Mouse (Mus musculus) E14TG2a.4 (cell line): ENCODE results near the gene Cdh1.
A peak's percentile ranks its signal among the peaks of the same experiment; 100 is the strongest.

Source experiments
- H3K27me3 ChIP-seq: 2 replicates; pipeline ENCODE4 v1.6.1; 2014; ENCODE audit warnings: low read length, control low read depth; ENCODE audit not compliant: insufficient read depth
- H3K36me3 ChIP-seq: 2 replicates; pipeline ENCODE4 v1.6.1; 2014; ENCODE audit warnings: low read length, control low read depth; ENCODE audit not compliant: insufficient read depth
- H3K4me1 ChIP-seq: replicated peaks from 2 replicates; pipeline ENCODE4 v1.6.1; 2014; ENCODE audit warnings: low read depth, low read length, control low read depth
- H3K4me3 ChIP-seq: replicated peaks from 2 replicates; pipeline ENCODE4 v1.5.1; 2014; ENCODE audit warnings: mild to moderate bottlenecking, low read length
- H3K9me3 ChIP-seq: 2 replicates; pipeline ENCODE4 v1.6.1; 2014; ENCODE audit warnings: low read length, control low read depth
- CTCF ChIP-seq: conservative IDR thresholded peaks from 2 replicates; pipeline ENCODE4 v1.5.1; 2014; ENCODE audit warnings: low read length
- NANOG ChIP-seq: IDR thresholded peaks from 2 replicates; pipeline ENCODE4 v1.6.1; 2014; ENCODE audit warnings: borderline replicate concordance, low read length, mixed read lengths
- POU5F1 ChIP-seq: IDR thresholded peaks from 2 replicates; pipeline ENCODE4 v1.6.1; 2014; ENCODE audit warnings: low read length, borderline replicate concordance

The Cdh1 gene

GRCm38 (mm10) chr8:106603131-106603819, at the start of gene Cdh1:
Gene Cdh1 (plus strand): TSS chr8:106603351.
- H3K27me3 ChIP-seq = peaks cover 14% of the 10 kb centered on the region; the same call in 1 of the 2 replicates
- H3K4me1 ChIP-seq = peaks cover 83% of the 10 kb centered on the region
- H3K9me3 ChIP-seq = no peaks in the 10 kb centered on the region
- H3K4me3 ChIP-seq = peak within 1 kb of the TSS; percentile 96
- H3K36me3 ChIP-seq = peaks cover 24% of the 10 kb centered on the region
- TF ChIP-seq CTCF (no peak), POU5F1 (no peak), NANOG (no peak)

DNA sequence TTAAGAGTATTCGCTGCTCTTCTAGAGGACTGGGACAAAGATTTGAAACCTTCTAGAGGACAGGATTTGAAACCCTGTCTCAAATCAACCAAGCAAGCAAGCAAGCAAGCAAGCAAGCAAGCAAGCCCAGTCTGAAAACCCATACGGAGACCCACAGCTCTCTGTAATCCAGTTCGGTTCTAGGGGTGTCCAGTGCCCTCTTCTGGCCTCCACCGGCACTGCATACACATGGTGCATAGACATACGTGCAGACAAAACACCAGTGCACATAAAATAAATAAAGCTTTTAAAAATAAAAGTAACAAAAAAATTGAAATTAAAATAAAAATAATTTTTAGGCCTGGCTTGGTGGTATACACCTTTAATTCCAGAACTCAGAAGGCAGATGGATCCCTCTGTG, 49.1 kb upstream of the Cdh1 start:
- TF ChIP-seq POU5F1 (no peak), NANOG (no peak), CTCF (peak; percentile 86)
- H3K9me3 ChIP-seq = peaks cover 10% of the 10 kb centered on the region
- H3K36me3 ChIP-seq = peaks cover 65% of the 10 kb centered on the region
- H3K4me1 ChIP-seq = peaks cover 29% of the 10 kb centered on the region
- no peak overlapping the region for H3K4me3 ChIP-seq
- no peaks in the 10 kb centered on the region for H3K27me3 ChIP-seq

GRCm38 (mm10) chr8:106556068-106556645, 47.0 kb upstream of the Cdh1 start:
- Histone ChIP-seq H3K4me1 (peaks cover 45% of the 10 kb centered on the region), H3K27me3 (no peaks in the 10 kb centered on the region), H3K4me3 (no peak overlapping the region), H3K9me3 (peaks cover 10% of the 10 kb centered on the region), H3K36me3 (peaks cover 43% of the 10 kb centered on the region)
- TF ChIP-seq NANOG (no peak), POU5F1 (no peak), CTCF (no peak)

- H3K4me3 ChIP-seq = no peak overlapping the region
- H3K9me3 ChIP-seq = peaks cover 10% of the 10 kb centered on the region
- no peaks in the 10 kb centered on the region for H3K27me3 ChIP-seq
- peaks cover 72% of the 10 kb centered on the region for H3K4me1 ChIP-seq
- TF ChIP-seq POU5F1 = no peak
- TF ChIP-seq NANOG = no peak
- no peak for TF ChIP-seq CTCF
- peaks cover 16% of the 10 kb centered on the region for H3K36me3 ChIP-seq
These were observed 43.3 kb upstream of the Cdh1 start for GRCm38 (mm10) chr8:106559844-106560243.

- no peaks in the 10 kb centered on the region for H3K9me3 ChIP-seq
- H3K4me3 ChIP-seq = 0 out of 2 replicates have a peak overlapping the region, but pooled peaks have one; percentile 4
- no peaks in the 10 kb centered on the region for H3K27me3 ChIP-seq
- H3K4me1 ChIP-seq = peaks cover 59% of the 10 kb centered on the region
- TF ChIP-seq NANOG (no peak), CTCF (peak; percentile 79), POU5F1 (no peak)
- peaks cover 9% of the 10 kb centered on the region; the same call in 1 of the 2 replicates for H3K36me3 ChIP-seq
These were observed 41.9 kb upstream of the Cdh1 start for GRCm38 (mm10) chr8:106561097-106561865.

DNA sequence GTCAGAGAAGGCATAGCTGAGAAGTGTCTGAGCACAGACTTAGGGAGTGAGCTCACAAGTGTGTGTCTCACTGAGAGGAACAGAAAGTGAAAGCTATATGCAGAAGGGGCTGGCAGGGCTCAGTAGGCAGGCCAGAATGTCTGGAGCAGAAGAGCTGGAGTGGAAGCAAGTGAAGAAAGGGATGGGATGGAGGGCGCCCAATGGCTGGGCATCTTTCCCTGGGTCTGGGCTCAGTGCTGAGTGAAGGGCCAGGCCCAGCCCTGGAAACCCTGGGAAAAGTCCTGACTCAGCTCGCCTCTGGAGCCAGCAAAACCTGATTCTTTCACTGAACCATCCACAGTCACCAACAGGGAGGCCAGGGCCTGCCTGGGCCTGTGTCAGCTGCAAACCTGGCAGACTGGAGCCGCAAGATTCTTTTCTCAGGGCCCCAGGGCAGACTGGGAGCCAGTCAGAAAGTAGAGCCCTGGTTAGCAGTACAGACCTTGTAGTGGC, 39.4 kb upstream of the Cdh1 start:
- TF ChIP-seq CTCF (no peak), POU5F1 (no peak), NANOG (no peak)
- no peaks in the 10 kb centered on the region for H3K36me3 ChIP-seq
- peaks cover 46% of the 10 kb centered on the region for H3K4me1 ChIP-seq
- H3K9me3 ChIP-seq = no peaks in the 10 kb centered on the region
- H3K27me3 ChIP-seq = no peaks in the 10 kb centered on the region
- H3K4me3 ChIP-seq = no peak overlapping the region

- no peaks in the 10 kb centered on the region for H3K9me3 ChIP-seq
- H3K36me3 ChIP-seq = no peaks in the 10 kb centered on the region
- H3K4me1 ChIP-seq = peaks cover 8% of the 10 kb centered on the region
- TF ChIP-seq CTCF (no peak), NANOG (no peak), POU5F1 (no peak)
- peaks cover 4% of the 10 kb centered on the region; the same call in 1 of the 2 replicates for H3K27me3 ChIP-seq
- H3K4me3 ChIP-seq = no peak overlapping the region
These were observed 34.1 kb upstream of the Cdh1 start for GRCm38 (mm10) chr8:106569006-106569405.

GRCm38 (mm10) chr8:106570386-106570785, 32.8 kb upstream of the Cdh1 start:
- no peak for TF ChIP-seq POU5F1
- TF ChIP-seq NANOG = no peak
- Histone ChIP-seq H3K27me3 (peaks cover 7% of the 10 kb centered on the region; the same call in 1 of the 2 replicates), H3K36me3 (no peaks in the 10 kb centered on the region), H3K9me3 (no peaks in the 10 kb centered on the region), H3K4me1 (no peaks in the 10 kb centered on the region), H3K4me3 (no peak overlapping the region)
